Mouse (Mus musculus): ENCODE data around the gene Cd244a.

Cd244a gene

GRCm38 (mm10) chr1:171584584-171584983 is 25.6 kb downstream of the Cd244a start:
- no peak for DNase-seq

DNA sequence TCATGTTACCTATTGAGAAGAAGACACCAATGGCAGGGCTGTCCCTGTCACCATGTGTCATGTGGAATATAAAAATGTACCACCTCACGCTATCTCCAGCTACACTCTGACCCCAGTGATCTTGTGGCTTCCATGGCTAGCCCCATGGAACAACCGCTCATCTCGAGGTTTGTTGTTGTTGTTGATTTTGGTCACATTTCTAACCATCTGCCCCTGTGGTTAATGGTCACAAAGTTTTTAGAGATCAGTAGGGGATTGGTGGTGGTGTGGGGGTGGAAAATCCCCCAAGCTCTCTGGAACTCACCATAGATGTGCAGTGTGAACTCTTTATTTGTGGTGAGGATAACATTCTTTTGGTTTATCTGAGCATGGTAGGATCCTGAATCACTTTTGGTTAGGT is 45.7 kb downstream of the Cd244a start:
- DNase-seq, result no peak

DNA sequence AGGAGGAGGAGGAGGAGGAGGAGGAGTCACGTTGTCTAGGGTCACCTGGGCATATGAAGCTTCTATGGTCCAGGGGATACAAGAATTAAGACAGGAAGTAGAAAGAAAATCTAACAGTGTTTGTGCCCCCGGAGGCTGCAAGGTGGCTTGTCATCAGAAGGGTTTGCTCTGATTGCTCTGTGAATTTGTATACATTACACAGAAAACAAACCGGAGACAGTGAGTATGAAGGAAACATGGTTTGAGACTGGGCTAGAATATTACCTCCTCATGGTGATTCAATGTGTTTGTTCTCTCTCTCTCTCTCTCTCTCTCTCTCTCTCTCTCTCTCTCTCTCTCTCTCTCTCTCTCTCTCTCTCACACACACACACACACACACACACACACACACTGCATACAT is 47.7 kb downstream of the Cd244a start:
- DNase-seq, result no peak

DNA sequence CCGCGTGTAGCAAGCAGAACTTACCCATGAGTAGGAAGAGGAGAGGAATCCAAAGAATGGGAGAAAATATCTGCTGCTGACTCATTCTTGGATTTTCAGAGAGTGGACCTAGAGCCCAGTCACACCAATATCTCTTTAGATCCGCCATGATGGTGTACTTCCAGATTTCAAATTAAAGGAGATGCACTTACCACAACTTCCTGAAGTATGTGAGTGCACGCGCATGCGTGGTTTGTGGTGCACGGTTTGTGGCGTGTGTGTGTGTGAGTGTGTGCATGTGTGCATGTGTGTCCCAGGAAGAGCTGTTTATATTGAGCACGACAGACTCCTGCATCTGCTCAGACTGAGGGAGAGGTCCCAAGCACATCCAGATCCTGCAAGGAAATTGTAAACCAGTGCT is 48.2 kb downstream of the Cd244a start, which contains the start of gene Ly9:
Gene Ly9, minus strand, starts transcription at position 235 of the 400 bp plus-strand sequence.
- no peak for DNase-seq

GRCm38 (mm10) chr1:171610026-171610425 is 51.0 kb downstream of the Cd244a start:
- peak; percentile 10 for DNase-seq

DNA sequence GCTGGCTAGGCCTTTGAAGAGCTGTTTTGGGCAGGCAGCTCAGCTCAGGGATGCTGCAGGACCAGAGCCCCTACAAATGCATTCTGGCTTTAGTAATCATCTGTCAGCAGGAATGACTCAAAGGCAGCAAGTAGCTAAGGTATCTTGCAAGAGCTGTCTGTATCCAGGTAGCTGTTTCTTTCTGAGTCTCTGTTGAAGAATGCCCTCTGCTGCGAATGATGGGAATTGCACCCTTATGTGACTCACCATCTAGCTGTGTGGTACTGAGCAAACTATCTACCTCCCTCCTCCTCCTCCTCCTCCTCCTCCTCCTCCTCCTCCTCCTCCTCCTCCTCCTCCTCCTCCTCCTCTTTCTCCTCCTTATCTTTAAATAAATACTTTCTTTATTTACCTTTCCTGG is 51.8 kb downstream of the Cd244a start:
- peak; percentile 16 for DNase-seq

DNA sequence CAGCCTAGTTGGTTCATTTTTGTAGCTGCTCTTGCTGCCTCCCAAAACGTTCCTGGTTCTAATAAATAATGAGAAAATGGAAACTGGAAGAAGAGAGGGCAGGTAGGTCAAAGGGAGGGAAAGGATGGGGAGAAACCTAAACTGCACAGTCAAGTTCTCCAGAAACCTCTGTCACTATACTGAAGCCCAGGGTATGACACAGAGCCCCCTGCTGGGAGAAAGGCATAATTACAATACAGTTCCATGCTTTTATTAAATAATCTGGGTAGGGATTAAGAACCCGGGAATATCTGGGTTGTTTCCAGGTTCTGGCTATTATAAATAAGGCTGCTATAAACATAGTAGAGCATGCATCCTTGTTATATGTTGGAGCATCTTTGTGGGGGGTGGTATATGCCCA is 55.0 kb downstream of the Cd244a start:
- peak; percentile 16 for DNase-seq

GRCm38 (mm10) chr1:171616881-171617515 is 58.0 kb downstream of the Cd244a start:
- DNase-seq, result no peak

DNA sequence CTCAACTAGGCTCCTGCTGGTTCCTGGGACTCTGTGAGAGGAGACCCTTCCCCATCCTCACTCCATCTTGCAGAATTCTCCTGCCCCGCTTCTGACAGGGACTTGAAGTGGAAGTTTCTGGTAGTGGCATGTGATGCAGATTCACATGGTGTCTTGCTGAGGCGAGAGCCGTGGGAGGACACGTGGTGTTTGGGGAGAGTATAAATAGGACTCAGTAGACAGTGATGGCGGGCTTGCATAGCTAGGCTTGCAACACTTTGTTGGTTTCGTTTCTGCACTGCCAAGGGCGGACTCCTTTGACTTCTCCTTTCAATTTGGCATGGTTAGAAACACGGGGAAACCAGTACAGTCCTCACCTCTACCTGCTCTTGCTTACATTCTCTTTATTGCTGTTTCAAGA is 60.0 kb downstream of the Cd244a start:
- no peak for DNase-seq

GRCm38 (mm10) chr1:171619645-171620044 is 60.7 kb downstream of the Cd244a start:
- no peak for DNase-seq

- DNase-seq, result no peak
Observed at GRCm38 (mm10) chr1:171620091-171620490, 61.1 kb downstream of the Cd244a start.

- DNase-seq, result no peak
Observed at GRCm38 (mm10) chr1:171627801-171628200, 68.8 kb downstream of the Cd244a start.

DNA sequence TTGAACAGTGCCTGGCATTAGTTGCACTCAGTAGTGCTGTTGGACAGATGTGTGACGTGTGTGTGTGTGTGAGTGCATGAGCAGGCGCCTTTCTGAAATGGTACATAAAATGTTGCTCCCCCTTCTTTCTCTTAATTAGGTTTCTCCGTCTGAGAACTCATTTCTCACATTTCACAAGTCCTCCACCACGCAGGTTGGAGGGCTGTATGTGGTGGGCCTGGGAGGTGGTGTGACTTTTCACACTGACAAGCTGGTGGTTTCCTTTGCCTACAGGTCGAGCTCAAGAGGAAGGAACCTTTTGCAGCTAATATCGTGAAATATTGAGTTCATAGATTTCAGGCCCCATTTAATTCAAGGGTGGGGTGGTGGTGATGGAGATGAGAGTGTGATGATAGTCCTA is 70.2 kb downstream of the Cd244a start:
- DNase-seq, result no peak

- DNase-seq, result no peak
Observed at GRCm38 (mm10) chr1:171630041-171630440, 71.0 kb downstream of the Cd244a start.

DNA sequence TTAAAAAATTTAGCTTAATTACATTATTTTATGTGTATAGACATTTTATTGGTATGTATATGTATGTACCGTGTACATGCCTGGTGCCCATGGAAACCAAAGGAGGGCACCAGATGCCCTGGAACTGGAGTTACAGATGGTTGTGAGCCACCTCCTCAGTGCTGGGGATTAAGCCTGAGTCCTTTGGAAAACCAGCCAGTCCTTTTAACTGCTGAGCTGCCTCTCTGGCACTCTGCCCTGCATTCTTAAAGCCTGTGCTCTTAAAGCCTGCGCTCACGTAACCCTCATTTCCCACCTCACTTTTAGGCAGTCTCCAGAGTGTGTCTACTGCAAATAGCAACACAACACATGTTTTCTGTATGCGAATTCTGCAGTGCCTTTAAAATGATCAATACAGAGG is 71.9 kb downstream of the Cd244a start:
- no peak for DNase-seq

GRCm38 (mm10) chr1:171631447-171631846 is 72.5 kb downstream of the Cd244a start:
- DNase-seq, result no peak

DNA sequence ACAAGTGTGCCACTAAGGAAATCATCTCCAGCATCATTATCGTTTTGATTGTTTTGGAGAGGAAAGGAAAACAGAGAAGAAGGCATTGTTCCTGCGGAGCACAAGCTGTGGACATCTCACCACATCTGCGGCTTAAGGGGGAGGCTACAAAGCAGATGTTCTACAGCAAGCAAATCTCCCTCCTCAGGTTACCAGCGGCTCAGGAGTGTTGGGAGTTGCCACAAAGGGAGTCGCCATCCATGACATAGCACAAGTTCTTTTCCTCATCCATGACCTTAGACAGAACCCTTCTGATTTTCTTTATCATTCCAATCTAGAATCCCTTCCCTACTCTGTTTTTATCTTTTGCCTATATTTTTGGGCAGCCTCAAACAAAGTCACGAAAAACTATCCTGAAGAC is 76.7 kb downstream of the Cd244a start:
- no peak for DNase-seq

GRCm38 (mm10) chr1:171637101-171637500 is 78.1 kb downstream of the Cd244a start:
- DNase-seq, result no peak

DNA sequence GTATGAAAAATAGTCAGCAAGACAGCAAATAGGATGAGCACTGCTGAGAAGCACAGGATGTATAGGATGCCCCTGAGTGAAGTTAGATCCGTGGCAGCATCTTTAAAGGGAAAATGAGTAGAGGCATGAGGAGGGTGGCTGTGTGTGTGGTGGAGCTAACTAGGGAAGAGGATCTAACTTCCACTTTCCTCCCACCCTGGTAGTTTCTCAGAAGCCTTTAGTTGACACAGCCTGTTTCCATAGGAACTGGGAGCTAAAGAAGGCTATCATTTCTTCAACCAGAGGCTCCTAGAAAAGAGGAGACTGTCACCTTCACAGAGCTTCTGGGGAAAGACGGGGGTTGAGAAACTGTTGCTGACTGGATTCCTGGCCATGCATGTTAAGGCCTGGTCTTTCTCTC is 79.7 kb downstream of the Cd244a start:
- DNase-seq, result no peak

DNA sequence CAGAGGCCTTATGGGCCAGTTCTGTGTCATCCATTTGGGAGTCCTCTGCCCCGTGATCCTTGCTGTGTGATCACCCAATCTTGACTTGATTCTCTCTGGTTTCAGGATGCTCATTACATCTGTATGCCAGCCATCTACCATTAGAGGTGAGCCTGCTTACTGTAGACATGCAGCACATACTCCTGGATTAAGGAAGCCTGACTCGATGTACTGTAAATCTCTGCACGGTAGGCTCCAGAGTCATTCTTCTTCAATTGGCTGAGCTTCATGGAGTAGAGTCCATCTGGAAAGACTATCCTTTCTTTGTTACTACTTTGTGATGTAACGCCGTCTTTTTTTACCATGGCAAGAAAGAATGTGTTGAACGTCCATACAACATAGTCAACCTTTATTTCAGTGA is 81.8 kb downstream of the Cd244a start:
- DNase-seq, result no peak

GRCm38 (mm10) chr1:171643612-171644011 is 84.6 kb downstream of the Cd244a start:
- no peak for DNase-seq

GRCm38 (mm10) chr1:171646429-171646940 is 87.5 kb downstream of the Cd244a start:
- DNase-seq, result no peak

DNA sequence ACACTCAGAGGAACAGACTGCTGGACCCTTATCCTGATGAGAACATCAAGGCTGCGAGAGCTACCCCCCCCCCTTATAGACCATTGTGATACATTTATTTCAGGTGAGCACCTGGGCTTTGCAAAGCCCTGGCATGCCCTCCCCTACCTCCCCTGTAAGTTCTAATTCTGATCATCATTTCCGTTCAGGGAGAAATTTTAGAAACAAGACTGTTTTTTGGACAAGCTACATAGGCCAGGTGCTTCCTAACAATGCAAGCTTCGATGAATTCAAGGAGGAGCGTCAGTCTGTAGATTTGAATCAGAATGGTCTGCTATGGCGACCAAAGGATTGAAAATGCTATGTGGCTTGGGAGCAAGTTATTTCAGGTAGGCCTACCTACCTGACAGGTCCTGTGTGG is 88.7 kb downstream of the Cd244a start:
- DNase-seq, result no peak

DNA sequence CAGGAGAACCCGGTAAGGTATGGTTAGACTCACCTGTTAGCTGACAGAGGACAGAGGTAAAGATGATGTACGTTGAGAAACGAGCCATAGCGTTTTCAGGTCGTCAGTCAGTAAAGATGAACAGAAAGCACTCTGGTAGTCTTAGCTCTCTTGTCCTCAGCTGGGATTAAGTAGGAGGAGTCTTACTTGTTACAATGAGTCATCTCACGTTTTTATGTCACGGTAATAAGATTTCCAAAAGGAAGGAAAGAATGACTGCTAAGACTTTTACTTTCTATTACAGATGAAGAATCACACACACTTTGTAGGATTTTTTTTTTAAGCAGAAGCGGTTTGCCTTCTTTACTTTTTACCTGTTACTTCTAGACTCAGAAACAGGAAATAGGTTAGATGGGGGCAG is 89.8 kb downstream of the Cd244a start:
- no peak for DNase-seq

DNA sequence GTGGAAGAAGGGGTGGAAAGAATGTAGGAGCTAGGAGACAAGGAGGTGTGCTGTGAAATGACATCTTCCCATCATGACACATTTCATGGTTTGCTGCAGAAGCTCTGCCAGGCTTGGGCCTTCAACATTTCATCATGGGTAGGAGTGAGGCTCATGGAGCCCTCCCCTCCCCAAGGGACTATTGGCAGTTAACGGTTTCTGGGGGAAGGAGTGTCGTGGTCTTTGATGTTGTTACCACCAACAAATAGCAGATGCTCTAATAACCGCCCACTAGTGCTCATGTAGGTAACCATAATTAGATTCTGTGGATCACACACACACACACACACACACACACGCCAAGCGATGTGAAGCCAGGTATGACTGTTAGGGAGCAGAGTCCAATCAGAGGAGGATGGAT is 93.7 kb downstream of the Cd244a start, which contains the start of gene Slamf7:
Gene Slamf7, minus strand, starts transcription at position 302 of the 400 bp plus-strand sequence.
- no peak for DNase-seq

All from embryo, embryonic 11 days (tissue).